Mouse (Mus musculus) right cerebral cortex, adult 2 months (tissue): ENCODE measurements around the gene Mthfsd.

ENCODE experiments used
- DNase-seq, 2 experiments: peaks; one replicate each; pipeline ENCODE4 v3.0.0; 2021 to 2022; ENCODE audit warnings: low spot score in 2 of 2

The Mthfsd gene

DNA sequence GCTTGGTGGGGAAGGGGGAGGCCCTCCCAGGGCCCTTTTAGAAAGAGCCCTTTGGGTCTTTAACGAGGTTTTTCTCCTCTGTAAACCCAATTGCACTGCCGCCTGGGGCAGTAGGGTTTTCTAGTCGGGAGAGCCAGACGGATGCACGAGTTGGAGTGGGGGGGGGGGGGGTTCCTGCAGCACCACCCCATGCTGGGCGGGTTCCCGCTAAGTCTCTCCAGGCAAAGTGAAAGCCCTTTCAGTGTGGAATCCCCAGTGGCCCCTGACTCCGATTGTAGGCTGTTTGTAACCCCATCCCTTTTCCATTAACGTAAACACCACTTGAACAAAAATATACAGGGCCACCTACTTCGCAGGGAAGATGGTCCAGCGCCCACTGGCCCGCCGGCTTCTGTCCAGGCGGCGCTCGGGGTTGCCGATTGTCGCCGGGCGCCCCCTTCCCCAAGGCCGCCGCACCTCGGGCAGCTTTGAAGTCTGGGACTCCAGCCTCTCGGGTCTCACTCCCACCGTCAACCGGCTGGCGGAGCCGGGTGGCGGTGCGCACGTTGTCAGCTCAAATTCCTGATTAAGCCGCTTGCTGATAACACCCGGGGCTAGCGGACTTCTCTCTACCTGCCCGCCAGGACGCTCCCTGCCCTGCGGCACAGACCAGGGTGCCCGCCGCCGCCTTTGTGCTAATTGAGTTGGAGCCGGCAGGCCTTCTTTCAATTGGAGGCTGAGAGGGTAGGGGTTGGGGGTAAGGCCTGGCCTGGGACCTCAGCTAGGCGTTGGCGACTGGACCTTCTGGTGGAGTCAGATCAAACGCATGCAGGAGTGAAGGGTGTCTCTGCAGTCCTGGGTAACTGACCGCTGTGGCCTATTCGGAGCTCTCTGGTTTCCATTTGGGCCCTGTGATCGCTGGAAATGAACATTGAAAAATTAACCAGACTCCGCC lies 34.8 kb downstream of the Mthfsd start:
- DNase-seq = no peak

DNA sequence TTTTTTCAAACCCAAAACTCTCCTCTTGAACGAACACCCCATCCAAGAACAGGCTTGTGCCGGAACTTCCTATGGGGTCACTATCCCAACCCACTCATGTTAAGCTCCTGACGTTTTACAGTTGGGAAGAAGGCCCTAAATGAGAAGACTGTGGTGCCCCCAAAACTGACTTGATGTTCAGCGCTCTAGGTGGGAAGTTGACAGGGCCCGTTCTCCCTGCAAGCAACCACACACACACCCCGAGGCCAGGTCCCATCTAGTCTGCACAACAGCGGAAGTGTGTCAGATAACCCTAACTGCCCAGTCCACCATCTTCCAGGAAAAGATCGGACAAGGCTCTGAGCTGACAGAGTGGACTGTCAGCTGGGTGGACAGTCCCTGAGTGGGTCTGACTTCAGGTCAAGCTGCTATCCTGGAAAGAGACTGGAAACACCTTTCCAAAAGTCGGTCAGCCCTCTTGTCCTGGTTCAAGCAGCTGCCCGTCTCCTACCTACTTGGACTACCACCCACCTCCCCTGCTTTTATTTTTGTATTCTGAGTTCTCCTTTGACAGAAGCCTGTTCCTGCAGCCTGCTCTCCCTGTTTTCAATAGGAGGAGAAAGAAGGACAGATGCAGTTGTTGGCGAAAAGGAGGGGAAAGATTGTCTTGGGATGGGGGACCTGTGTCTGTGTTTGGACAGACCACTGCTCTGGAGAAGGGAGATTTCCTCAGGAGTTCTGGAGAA lies 35.6 kb downstream of the Mthfsd start:
- DNase-seq = no peak

DNA sequence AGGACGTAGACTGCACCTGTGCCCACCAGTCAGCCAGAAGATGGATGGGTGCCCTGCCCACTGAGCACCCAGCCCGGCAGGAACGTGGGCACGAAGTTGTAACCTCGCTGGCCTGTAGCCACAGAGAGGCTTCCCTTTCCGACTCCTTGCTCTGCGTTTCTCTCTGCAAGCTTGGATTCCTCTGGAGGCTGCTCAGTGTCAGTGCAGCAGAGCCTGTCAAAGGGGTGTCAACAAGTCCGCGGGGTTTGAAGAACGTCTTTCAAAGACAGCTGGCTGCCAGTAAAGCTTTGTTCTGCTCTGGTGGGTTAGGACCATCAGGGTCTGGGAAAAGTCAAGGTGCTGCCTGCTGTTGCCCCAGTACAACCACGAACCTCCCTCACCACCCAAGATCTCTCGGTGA lies 36.7 kb downstream of the Mthfsd start:
- DNase-seq = no peak

DNA sequence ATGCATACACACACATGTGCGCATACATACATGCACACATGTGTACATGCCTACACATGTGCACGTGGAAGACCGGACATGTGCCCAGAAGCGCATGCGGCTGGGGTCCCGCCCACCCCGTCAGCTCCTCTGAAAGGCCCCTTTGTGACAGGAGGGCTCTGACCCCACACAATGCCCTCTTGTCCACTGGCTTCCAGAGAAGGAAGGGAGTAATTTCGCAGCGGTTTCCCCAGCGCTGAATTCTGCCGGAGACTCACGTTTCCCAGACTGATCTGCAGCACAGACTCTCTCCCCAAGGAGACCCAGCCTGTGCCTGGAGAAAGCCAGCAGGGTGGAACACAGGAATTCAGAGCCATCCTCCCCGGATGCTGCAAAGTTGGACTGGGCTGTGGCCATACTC lies 44.5 kb downstream of the Mthfsd start:
- DNase-seq = no peak

DNA sequence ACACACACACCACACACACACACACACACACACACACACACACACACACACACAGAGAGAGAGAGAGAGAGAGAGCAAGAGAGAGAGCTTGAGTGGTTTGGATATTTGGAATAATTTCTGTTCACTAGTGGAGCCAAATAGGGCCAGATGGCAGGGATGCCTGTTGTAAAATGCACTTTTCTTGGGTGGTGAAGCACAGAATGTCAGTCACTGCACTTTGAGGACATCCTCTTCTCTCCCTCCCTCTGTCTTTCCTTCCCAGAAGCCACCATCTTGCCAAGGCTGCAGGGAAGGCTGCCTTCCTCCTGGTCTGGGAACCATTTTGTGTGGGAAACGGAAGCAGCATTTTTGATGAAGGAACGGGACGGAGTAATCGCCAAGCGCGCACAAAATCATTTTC lies 45.7 kb downstream of the Mthfsd start:
- DNase-seq = no peak

DNA sequence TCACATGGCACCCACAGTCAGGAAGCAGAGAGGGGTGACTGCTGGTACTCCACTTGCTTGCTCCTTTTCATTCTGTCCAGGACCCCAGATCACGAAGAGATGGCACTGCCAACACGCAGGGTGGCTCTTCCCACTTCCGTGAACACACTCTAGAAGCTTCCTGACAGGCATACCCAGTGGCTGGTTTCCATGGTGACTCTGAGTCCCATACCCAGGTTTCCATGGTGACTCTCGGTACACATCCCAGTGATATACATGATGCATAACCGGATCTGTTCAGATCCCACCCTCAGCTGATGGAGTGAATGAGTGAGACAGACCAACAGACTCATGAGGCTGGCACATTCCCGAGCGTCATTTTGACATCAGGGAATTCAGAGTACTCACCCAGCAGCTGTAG lies 49.1 kb downstream of the Mthfsd start:
- DNase-seq = peak; percentile 44 to 54

DNA sequence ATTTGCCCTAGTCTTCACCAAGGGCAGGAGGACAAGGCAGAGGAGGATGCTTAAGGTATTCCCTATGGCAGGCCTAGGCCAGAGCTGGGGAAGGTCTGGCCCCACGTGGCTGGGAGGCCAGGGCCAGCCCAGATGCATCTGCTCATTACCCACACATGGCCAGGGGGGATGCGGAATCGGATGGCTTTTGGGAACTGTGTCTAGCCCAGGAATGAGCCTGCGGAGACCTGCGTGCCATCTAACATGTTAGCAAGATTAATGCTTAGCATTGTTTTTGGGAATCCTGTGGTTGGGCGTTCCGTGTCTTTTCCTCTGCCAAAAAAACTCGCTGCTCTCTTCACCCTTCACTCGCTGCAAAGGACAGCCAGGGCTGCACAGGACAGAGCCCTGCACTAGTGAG lies 50.1 kb downstream of the Mthfsd start:
- DNase-seq = no peak

DNA sequence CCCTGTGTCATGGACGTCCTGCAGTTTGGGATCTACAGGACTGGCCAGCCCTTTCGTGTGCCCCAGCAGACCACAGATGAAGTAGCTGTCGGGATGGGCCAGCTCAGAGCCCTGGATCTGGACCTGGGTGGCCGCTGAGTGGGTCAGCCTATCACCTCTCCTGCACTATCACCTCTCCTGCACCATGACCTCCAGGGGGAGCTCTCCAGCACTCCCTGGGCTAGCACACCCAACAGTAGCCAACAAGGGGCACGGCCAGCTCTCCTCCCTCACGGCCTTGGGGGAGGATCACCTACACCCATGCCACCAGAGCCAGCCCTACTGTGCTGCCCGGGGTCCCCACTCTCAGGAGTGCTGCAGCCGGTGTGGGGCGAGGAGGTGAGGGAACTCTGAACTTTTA lies 60.8 kb downstream of the Mthfsd start:
- DNase-seq = no peak

DNA sequence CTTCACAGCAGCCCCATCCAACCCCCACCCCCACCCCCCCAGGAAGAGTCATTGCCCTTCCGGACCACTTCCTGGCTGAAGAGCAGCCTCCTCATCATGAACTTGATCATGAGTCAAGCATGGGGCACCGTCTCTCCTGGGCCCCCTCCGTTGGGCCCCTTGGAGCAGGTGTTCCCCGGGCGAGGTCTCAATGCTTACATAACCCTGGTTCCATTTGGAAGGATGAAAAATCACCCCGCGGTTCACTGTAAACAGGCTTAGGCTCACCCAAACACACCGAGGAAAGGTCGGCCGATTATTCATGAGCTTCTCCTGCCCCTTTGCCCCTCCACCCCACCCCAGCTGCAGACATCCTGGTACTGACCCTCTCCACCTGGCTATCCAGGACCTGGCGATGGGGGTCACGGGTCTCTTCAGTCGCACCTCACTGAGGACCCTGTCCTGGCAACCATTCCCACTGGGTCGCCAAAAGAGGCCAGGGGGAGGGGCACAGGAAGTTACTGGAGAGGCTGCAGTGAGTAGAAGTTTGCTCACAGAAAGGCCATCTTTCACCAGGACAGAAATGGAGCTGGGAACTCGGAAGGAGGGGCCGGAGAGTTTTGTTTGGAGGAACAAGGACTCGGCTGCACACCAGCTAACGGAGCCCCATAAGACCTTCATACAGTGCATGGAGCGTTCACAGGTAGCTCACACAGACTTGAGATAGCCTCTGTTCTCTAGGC lies 64.3 kb downstream of the Mthfsd start:
- DNase-seq = no peak
